Mouse (Mus musculus): ENCODE measurements at regions not wholly inside any gene's neighbourhood (a gene's known extent, or its start where the extent isn't known, plus 50 kb on each side); places are given as distances from the start of the nearest gene placed in this dataset.

- DNase-seq, result no peak
Observed at GRCm38 (mm10) chr3:121902246-121902645, 50.1 kb upstream of the Arhgap29 start.

GRCm38 (mm10) chr3:121900429-121900844 is 51.9 kb upstream of the Arhgap29 start:
- no peak for DNase-seq

GRCm38 (mm10) chr3:121897821-121898574 is 54.3 kb upstream of the Arhgap29 start:
- no peak for DNase-seq

GRCm38 (mm10) chr3:121893606-121894005 is 58.7 kb upstream of the Arhgap29 start:
- no peak for DNase-seq

GRCm38 (mm10) chr3:121892675-121893074 is 59.7 kb upstream of the Arhgap29 start:
- no peak for DNase-seq

- DNase-seq, result no peak
Observed at GRCm38 (mm10) chr3:121891338-121891737, 61.0 kb upstream of the Arhgap29 start.

- no peak for DNase-seq
Observed at GRCm38 (mm10) chr3:121890563-121890962, 61.8 kb upstream of the Arhgap29 start.

- DNase-seq, result no peak
Observed at GRCm38 (mm10) chr3:121886870-121887605, 65.3 kb upstream of the Arhgap29 start.

GRCm38 (mm10) chr3:121886309-121886708 is 66.0 kb upstream of the Arhgap29 start:
- DNase-seq, result no peak

- no peak for DNase-seq
Observed at GRCm38 (mm10) chr3:121885265-121886178, 66.8 kb upstream of the Arhgap29 start.

GRCm38 (mm10) chr3:121884328-121885248 is 67.8 kb upstream of the Arhgap29 start:
- DNase-seq, result peak; percentile 79 to 83

GRCm38 (mm10) chr3:121880355-121880754 is 65.3 kb upstream of the Abcd3 start:
- DNase-seq, result no peak

GRCm38 (mm10) chr3:121875072-121875471 is 60.0 kb upstream of the Abcd3 start:
- no peak for DNase-seq

GRCm38 (mm10) chr3:121874576-121874975 is 59.5 kb upstream of the Abcd3 start:
- DNase-seq, result no peak

GRCm38 (mm10) chr3:121873572-121873971 is 58.5 kb upstream of the Abcd3 start:
- DNase-seq, result no peak

- no peak for DNase-seq
Observed at GRCm38 (mm10) chr3:121872685-121873084, 57.6 kb upstream of the Abcd3 start.

GRCm38 (mm10) chr3:121871795-121872194 is 56.7 kb upstream of the Abcd3 start:
- no peak for DNase-seq

- no peak for DNase-seq
Observed at GRCm38 (mm10) chr3:121870726-121871125, 55.6 kb upstream of the Abcd3 start.

GRCm38 (mm10) chr3:121869694-121870093 is 54.6 kb upstream of the Abcd3 start:
- DNase-seq, result no peak

GRCm38 (mm10) chr3:121867301-121867700 is 52.2 kb upstream of the Abcd3 start:
- no peak for DNase-seq

GRCm38 (mm10) chr3:121864734-121865445 is 49.8 kb upstream of the Abcd3 start:
- DNase-seq, result no peak

Data from thymus, postnatal 36 days (tissue).